Mouse (Mus musculus) embryo, embryonic 9.5 days (tissue): Measurements from ENCODE around the gene Agps.

ENCODE experiments used
- DNase-seq: peaks from one replicate; pipeline ENCODE4 v3.0.0-alpha.2; 2017; ENCODE audit errors: extremely low spot score

Agps gene

GRCm38 (mm10) chr2:75831881-75832633 lies at the start of gene Agps:
Agps (plus strand) TSS chr2:75832177.
- peak; percentile 94 for DNase-seq

GRCm38 (mm10) chr2:75786075-75786474 lies 45.9 kb upstream of the Agps start:
- peak; percentile 77 for DNase-seq

GRCm38 (mm10) chr2:75788511-75788910 lies 43.5 kb upstream of the Agps start:
- no peak for DNase-seq

- DNase-seq = no peak
These were observed 41.9 kb upstream of the Agps start for GRCm38 (mm10) chr2:75789959-75790523.

- DNase-seq = no peak
These were observed 40.2 kb upstream of the Agps start for GRCm38 (mm10) chr2:75791561-75792308.

- DNase-seq = no peak
These were observed 39.4 kb upstream of the Agps start for GRCm38 (mm10) chr2:75792377-75793203.

- DNase-seq = no peak
These were observed 35.8 kb upstream of the Agps start for GRCm38 (mm10) chr2:75796181-75796580.

GRCm38 (mm10) chr2:75798434-75798970 lies 33.5 kb upstream of the Agps start:
- DNase-seq = no peak

- DNase-seq = no peak
These were observed 26.2 kb upstream of the Agps start for GRCm38 (mm10) chr2:75805767-75806166.

- no peak for DNase-seq
These were observed 25.1 kb upstream of the Agps start for GRCm38 (mm10) chr2:75806891-75807290.

GRCm38 (mm10) chr2:75807460-75807859 lies 24.5 kb upstream of the Agps start:
- no peak for DNase-seq

GRCm38 (mm10) chr2:75814880-75815279 lies 17.1 kb upstream of the Agps start:
- DNase-seq = no peak

GRCm38 (mm10) chr2:75815521-75815920 lies 16.5 kb upstream of the Agps start:
- no peak for DNase-seq

- DNase-seq = no peak
These were observed 15.3 kb upstream of the Agps start for GRCm38 (mm10) chr2:75816673-75817072.

GRCm38 (mm10) chr2:75818719-75819118 lies 13.3 kb upstream of the Agps start:
- no peak for DNase-seq

GRCm38 (mm10) chr2:75819796-75820195 lies 12.2 kb upstream of the Agps start:
- DNase-seq = no peak

GRCm38 (mm10) chr2:75821971-75822751 lies 9.8 kb upstream of the Agps start:
- DNase-seq = no peak

GRCm38 (mm10) chr2:75823736-75824135 lies 8.2 kb upstream of the Agps start:
- peak; percentile 11 for DNase-seq

- peak; percentile 41 for DNase-seq
These were observed 7.8 kb upstream of the Agps start for GRCm38 (mm10) chr2:75824144-75824543.

- DNase-seq = peak; percentile 29
These were observed 7.1 kb upstream of the Agps start for GRCm38 (mm10) chr2:75824846-75825245.

GRCm38 (mm10) chr2:75825603-75826002 lies 6.4 kb upstream of the Agps start:
- DNase-seq = peak; percentile 42
